Mouse (Mus musculus) stomach, embryonic 14.5 days (tissue): ENCODE results near the gene 4930519G04Rik. TPM values are rescaled to one million over a fixed set of nuclear protein-coding genes. Genes with fewer than 3 reads are reported as not detected.
"Not testable (repeated sequence)": the region's sequence is repeated elsewhere in the genome, so short reads cannot be mapped to it uniquely, and the experiment has no call there.

ENCODE experiments used
- ATAC-seq: fragments of 200-750 bp; cut with Nextera tagmentation; 2 replicates; pipeline ENCODE4 v1.8.0; 2017; ENCODE audit warnings: low read depth, moderate TSS enrichment; ENCODE audit not compliant: insufficient number of reproducible peaks, insufficient read depth, low FRiP score
- H3K27ac ChIP-seq: fragments of 300-500 bp; sonication (generic); 2 replicates; pipeline ENCODE4 v1.5.1; 2014; ENCODE audit warnings: mild to moderate bottlenecking, low read length, moderate library complexity, mixed read lengths
- H3K27me3 ChIP-seq: fragments of 300-500 bp; sonication (generic); 2 replicates; pipeline ENCODE4 v1.6.1; 2014; ENCODE audit warnings: low read length, control low read depth, mixed read lengths; ENCODE audit not compliant: control insufficient read depth, insufficient read depth
- H3K36me3 ChIP-seq: fragments of 300-500 bp; sonication (generic); 2 replicates; pipeline ENCODE4 v1.6.1; 2014; ENCODE audit warnings: mild to moderate bottlenecking, control low read depth, low read length, moderate library complexity, mixed read lengths; ENCODE audit not compliant: control insufficient read depth, insufficient read depth
- H3K4me1 ChIP-seq: fragments of 300-500 bp; sonication (generic); 2 replicates; pipeline ENCODE4 v1.6.1; 2014; ENCODE audit warnings: low read length, control low read depth, mixed read lengths; ENCODE audit not compliant: control insufficient read depth, insufficient read depth
- H3K4me2 ChIP-seq: fragments of 300-500 bp; sonication (generic); replicated peaks from 2 replicates; pipeline ENCODE4 v1.6.1; 2014; ENCODE audit warnings: low read depth, low read length, control low read depth
- H3K4me3 ChIP-seq: fragments of 300-500 bp; sonication (generic); 2 replicates; pipeline ENCODE4 v1.5.1; 2014; ENCODE audit warnings: low read depth, low read length, control low read depth
- H3K9ac ChIP-seq: fragments of 300-500 bp; sonication (generic); replicated peaks from 2 replicates; pipeline ENCODE4 v1.6.1; 2014; ENCODE audit warnings: low read depth, mild to moderate bottlenecking, control low read depth, low read length, moderate library complexity, mixed read lengths
- H3K9me3 ChIP-seq: fragments of 300-500 bp; sonication (generic); 2 replicates; pipeline ENCODE4 v1.6.1; 2016; ENCODE audit warnings: low read depth, low read length, control low read depth; ENCODE audit not compliant: control insufficient read depth
- WGBS: fragments of 180-500 bp; shearing (Covaris S2); extraction: QIAGEN DNeasy Blood & Tissue Kit; methylation state at CpG from one replicate; pipeline ENCODE4 v1.1.7; 2014; 5-methylcytosine and 5-hydroxymethylcytosine counted together
- polyA plus RNA-seq: library from polyadenylated mRNA; unstranded; fragments of >200 nt; fragmentation: Nextera tagmentation; extraction: Ambion mirVana; gene quantifications from 2 replicates; pipeline ENCODE4 v1.2.1, GENCODE M21; 2014

The 4930519G04Rik gene
- polyA plus RNA-seq, 1 experiment from 2014 or later = not detected

- H3K4me1 ChIP-seq = no peaks in the 10 kb centered on the region; the same call in 1 of the 2 replicates
- no peak overlapping the region; the same call in 1 of the 2 replicates for H3K9ac ChIP-seq
- H3K27ac ChIP-seq = no peak overlapping the region
- H3K36me3 ChIP-seq = no peaks in the 10 kb centered on the region
- peak; percentile 88 for ATAC-seq
- peaks cover 4% of the 10 kb centered on the region; the same call in 1 of the 2 replicates for H3K9me3 ChIP-seq
- H3K4me3 ChIP-seq = peak overlapping the region; percentile 27
- 5% methylated on average over 27 of the region's 27 CpGs for WGBS
- H3K27me3 ChIP-seq = no peaks in the 10 kb centered on the region
- peak overlapping the region; percentile 62 for H3K4me2 ChIP-seq
These were observed 27.3 kb upstream of the 4930519G04Rik start for GRCm38 (mm10) chr5:114825978-114826691.

DNA sequence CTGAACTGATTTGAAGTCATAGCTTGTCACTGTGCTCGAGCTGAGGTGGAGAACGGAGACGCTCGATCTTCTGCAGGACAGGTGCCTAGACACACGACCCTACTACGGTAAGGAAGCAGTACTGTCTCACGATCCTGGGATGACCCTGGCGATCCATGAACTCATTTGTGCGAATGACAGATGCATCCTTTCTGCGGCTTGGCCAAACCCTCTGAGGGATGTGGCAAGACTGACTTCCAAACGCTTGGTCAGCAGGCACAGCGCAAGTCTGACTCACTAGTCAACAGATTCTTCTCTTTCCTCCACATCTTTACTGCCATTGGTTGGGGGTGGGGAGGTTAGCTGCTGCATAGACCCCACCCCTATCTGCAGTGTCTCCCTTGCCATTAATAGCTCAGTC is 26.0 kb upstream of the 4930519G04Rik start:
- Histone ChIP-seq H3K4me1 (no peaks in the 10 kb centered on the region; the same call in 1 of the 2 replicates), H3K36me3 (no peaks in the 10 kb centered on the region), H3K9me3 (no peaks in the 10 kb centered on the region), H3K4me3 (no peak overlapping the region), H3K27ac (no peak overlapping the region), H3K4me2 (no peak overlapping the region), H3K9ac (no peak overlapping the region), H3K27me3 (no peaks in the 10 kb centered on the region)
- no peak for ATAC-seq
- WGBS = 80% methylated on average over 12 of the region's 12 CpGs

GRCm38 (mm10) chr5:114829740-114830139 is 23.7 kb upstream of the 4930519G04Rik start:
- Histone ChIP-seq H3K9me3 (no peaks in the 10 kb centered on the region), H3K4me3 (no peak overlapping the region), H3K4me2 (no peak overlapping the region), H3K27ac (no peak overlapping the region), H3K9ac (no peak overlapping the region), H3K27me3 (no peaks in the 10 kb centered on the region), H3K36me3 (no peaks in the 10 kb centered on the region), H3K4me1 (no peaks in the 10 kb centered on the region; the same call in 1 of the 2 replicates)
- WGBS = 64% methylated on average over 3 of the region's 3 CpGs
- ATAC-seq = no peak

GRCm38 (mm10) chr5:114836886-114837285 is 16.6 kb upstream of the 4930519G04Rik start:
- no peaks in the 10 kb centered on the region for H3K27me3 ChIP-seq
- H3K9ac ChIP-seq = no peak overlapping the region
- no peak overlapping the region for H3K4me3 ChIP-seq
- H3K4me2 ChIP-seq = no peak overlapping the region
- H3K4me1 ChIP-seq = 0 out of 2 replicates have a peak, but pooled peaks cover 3% of the 10 kb centered on the region
- no peaks in the 10 kb centered on the region for H3K36me3 ChIP-seq
- no peak for ATAC-seq
- H3K9me3 ChIP-seq = no peaks in the 10 kb centered on the region
- no peak overlapping the region for H3K27ac ChIP-seq
- 26% methylated on average over 12 of the region's 12 CpGs for WGBS

DNA sequence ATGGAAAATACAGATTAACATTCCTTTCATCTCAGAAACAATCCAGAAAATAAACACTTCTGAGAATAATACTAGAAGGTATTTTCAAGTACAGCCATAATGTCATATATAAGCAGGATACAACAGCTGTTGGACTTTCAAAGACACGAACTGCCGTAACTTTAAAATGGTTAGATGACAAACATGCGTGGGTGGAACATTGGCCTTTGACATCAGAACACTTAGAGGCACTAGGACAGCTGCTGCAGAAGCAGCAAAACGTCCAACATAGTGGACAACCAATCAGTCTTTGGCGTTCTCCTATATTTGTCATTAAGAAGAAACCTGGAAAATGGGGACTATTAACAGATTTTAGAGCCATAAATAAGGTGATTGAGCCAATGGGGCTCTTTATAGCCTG is 13.0 kb upstream of the 4930519G04Rik start:
- H3K4me2 ChIP-seq, H3K27me3 ChIP-seq, ATAC-seq, H3K4me3 ChIP-seq, H3K9me3 ChIP-seq, H3K9ac ChIP-seq, H3K36me3 ChIP-seq, H3K27ac ChIP-seq: not testable (repeated sequence)
- WGBS = 37% methylated on average over 5 of the region's 5 CpGs
- H3K4me1 ChIP-seq = peaks cover 11% of the 10 kb centered on the region; the same call in 1 of the 2 replicates

GRCm38 (mm10) chr5:114842155-114842554 is 11.3 kb upstream of the 4930519G04Rik start:
- ATAC-seq, H3K36me3 ChIP-seq, H3K9me3 ChIP-seq, H3K4me2 ChIP-seq, H3K9ac ChIP-seq, H3K27me3 ChIP-seq, H3K27ac ChIP-seq, H3K4me3 ChIP-seq: not testable (repeated sequence)
- H3K4me1 ChIP-seq = peaks cover 11% of the 10 kb centered on the region; the same call in 1 of the 2 replicates
- 19% methylated on average over 3 of the region's 3 CpGs for WGBS

- H3K36me3 ChIP-seq = no peaks in the 10 kb centered on the region
- H3K4me1 ChIP-seq = peaks cover 8% of the 10 kb centered on the region; the same call in 1 of the 2 replicates
- no peak overlapping the region for H3K27ac ChIP-seq
- no peaks in the 10 kb centered on the region for H3K27me3 ChIP-seq
- H3K9me3 ChIP-seq = no peaks in the 10 kb centered on the region
- H3K4me2 ChIP-seq = no peak overlapping the region
- no peak for ATAC-seq
- WGBS = 58% methylated on average over 5 of the region's 5 CpGs
- no peak overlapping the region for H3K4me3 ChIP-seq
- H3K9ac ChIP-seq = no peak overlapping the region
These were observed 10.8 kb upstream of the 4930519G04Rik start for GRCm38 (mm10) chr5:114842674-114843073.

DNA sequence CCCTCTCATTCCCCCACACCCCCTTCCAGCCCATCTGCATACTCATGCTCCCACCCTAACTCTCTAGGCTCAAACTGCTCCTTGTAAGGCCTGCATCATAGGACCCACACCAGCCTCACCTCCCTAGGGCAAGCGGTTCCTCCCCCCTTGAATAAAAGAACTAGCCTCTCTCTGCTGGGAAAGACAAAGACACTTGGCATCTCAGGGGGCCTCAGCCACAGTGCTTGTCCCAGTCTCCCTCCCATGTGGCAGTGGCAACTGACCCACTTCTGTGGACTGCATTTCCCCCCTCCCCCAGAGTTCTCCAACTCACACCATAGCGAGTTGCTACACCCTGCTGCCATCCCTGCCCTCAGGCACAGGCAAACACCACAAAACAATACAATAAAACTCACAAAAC is 9.1 kb upstream of the 4930519G04Rik start:
- ATAC-seq, H3K4me2 ChIP-seq: not testable (repeated sequence)

More for the DNA sequence above, 9.1 kb upstream of the 4930519G04Rik start:
- not testable (repeated sequence) for H3K9me3 ChIP-seq, H3K4me1 ChIP-seq, H3K27me3 ChIP-seq, H3K36me3 ChIP-seq, H3K9ac ChIP-seq, H3K27ac ChIP-seq, H3K4me3 ChIP-seq
- WGBS = 73% methylated on average over 2 of the region's 2 CpGs
